Mouse (Mus musculus) thymus, adult 2 months (tissue): ENCODE data around the gene Rbfox2. TPM values are rescaled to one million over a fixed set of nuclear protein-coding genes. Genes with fewer than 3 reads are reported as not detected.

Experiments
- DNase-seq: peaks from one replicate; pipeline ENCODE4 v3.0.0; 2021
- H3K27ac ChIP-seq: fragments of 200-500 bp; 2 replicates; pipeline ENCODE4 v1.5.1; 2012; ENCODE audit warnings: low read length, control low read depth; ENCODE audit not compliant: control insufficient read depth, insufficient read depth
- H3K27me3 ChIP-seq: fragments of 200-500 bp; 2 replicates; pipeline ENCODE4 v1.6.1; 2012; ENCODE audit warnings: mild to moderate bottlenecking, low read length, moderate library complexity, mixed read lengths; ENCODE audit not compliant: control insufficient read depth, insufficient read depth
- H3K36me3 ChIP-seq: fragments of 200-500 bp; 2 replicates; pipeline ENCODE4 v1.6.1; 2012; ENCODE audit warnings: mild to moderate bottlenecking, low read length, moderate library complexity; ENCODE audit not compliant: control insufficient read depth, insufficient read depth
- H3K4me1 ChIP-seq: fragments of 200-500 bp; replicated peaks from 2 replicates; pipeline ENCODE4 v1.6.1; 2012; ENCODE audit warnings: low read length; ENCODE audit not compliant: control insufficient read depth, insufficient read depth
- H3K4me3 ChIP-seq: fragments of 200-500 bp; 2 replicates; pipeline ENCODE4 v1.5.1; 2012; ENCODE audit warnings: mild to moderate bottlenecking, low read length, control low read depth, moderate library complexity; ENCODE audit not compliant: control insufficient read depth, insufficient read depth
- CTCF ChIP-seq: fragments of 200-500 bp; IDR thresholded peaks from 2 replicates; pipeline ENCODE4 v1.5.1; 2012; ENCODE audit warnings: mild to moderate bottlenecking, control low read depth, low read length, moderate library complexity, borderline replicate concordance; ENCODE audit not compliant: control insufficient read depth, poor library complexity, insufficient read depth; ENCODE audit errors: extremely low read depth
- POLR2A ChIP-seq: fragments of 200-500 bp; IDR thresholded peaks from 2 replicates; pipeline ENCODE4 v1.6.1; 2012; ENCODE audit warnings: mild to moderate bottlenecking, low read length, control low read depth, moderate library complexity; ENCODE audit not compliant: control insufficient read depth, poor library complexity, insufficient read depth; ENCODE audit errors: extremely low read depth
- WGBS: fragments of 180-500 bp; shearing (Covaris S2); methylation state at CpG from one replicate; pipeline ENCODE4 v1.1.7; 2018; 5-methylcytosine and 5-hydroxymethylcytosine counted together
- polyA plus RNA-seq: library from polyadenylated mRNA; depleted of rRNA; stranded (reverse); fragments of >200 nt; gene quantifications from 2 replicates; pipeline ENCODE4 v1.2.3, GENCODE M21; 2012

The Rbfox2 gene
- polyA plus RNA-seq, 1 experiment, result 20.5 TPM

DNA sequence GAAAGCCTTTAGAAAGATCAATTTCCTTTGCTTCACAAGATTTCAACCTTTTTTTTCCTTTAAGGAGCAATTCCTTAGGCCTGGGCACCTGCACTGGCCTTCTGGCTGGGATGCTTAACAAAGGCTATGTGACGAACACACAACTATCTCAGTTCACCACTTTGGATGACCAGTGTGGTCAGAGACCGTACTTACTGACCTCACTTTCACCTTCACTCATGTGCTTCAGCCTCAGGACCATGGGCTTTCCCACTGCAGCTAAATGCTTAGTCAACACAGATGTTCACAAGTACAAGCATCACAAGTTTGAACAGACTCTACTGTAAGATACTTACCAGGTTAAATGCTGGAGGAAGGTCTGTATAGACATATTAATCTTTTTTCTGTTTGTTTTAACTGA, 194.4 kb downstream of the Rbfox2 start:
- Histone ChIP-seq H3K27me3 (no peaks in the 10 kb centered on the region), H3K4me1 (no peaks in the 10 kb centered on the region), H3K36me3 (no peaks in the 10 kb centered on the region), H3K4me3 (no peak overlapping the region), H3K27ac (no peak overlapping the region)
- 99% methylated on average over 2 of the region's 2 CpGs for WGBS
- TF ChIP-seq POLR2A, result no peak
- no peak for TF ChIP-seq CTCF
- DNase-seq, result no peak

DNA sequence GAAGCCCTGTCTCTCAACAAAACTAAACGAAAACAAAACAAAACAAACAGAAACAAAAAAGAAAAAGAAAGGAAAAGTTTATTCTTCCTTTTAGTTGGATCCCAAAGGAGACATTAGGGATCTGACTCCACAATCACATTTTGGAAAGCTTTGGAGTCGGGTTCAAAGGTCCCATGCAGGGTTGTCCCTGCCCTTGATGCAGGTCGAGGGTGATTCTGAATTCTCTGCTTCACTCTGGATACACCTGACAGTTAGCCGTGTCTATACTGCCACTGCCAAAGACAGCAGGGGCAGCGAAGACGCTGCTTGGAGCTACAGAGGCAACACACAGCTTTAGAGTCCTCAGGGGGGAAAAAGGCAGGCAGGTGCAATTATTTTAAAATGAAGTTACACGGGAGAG, 194.9 kb downstream of the Rbfox2 start:
- H3K27ac ChIP-seq, result no peak overlapping the region
- DNase-seq, result no peak
- no peak overlapping the region for H3K4me3 ChIP-seq
- TF ChIP-seq POLR2A, result no peak
- no peak for TF ChIP-seq CTCF
- no peaks in the 10 kb centered on the region for H3K36me3 ChIP-seq
- WGBS, result 92% methylated on average over 7 of the region's 7 CpGs
- H3K4me1 ChIP-seq, result no peaks in the 10 kb centered on the region
- H3K27me3 ChIP-seq, result no peaks in the 10 kb centered on the region

DNA sequence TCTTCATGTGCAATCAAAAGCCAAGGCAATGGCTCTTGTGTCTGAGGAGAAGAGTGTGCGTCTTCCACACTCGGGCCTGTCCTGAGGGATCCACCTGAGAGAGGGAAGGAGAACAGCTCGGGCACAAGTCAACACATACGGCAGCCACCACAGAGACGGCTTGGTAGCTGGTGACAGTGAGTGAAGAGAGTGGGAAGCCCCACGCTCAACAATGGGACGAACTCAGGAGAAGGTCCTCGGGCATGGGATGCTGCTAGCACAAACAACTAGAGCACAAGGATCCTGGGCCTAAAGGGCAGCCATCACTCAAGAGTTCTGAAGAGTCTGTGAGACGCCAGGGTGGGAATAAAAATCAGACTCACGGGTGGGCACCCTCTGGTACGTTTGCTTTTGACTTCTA, 196.4 kb downstream of the Rbfox2 start:
- WGBS, result 94% methylated on average over 11 of the region's 11 CpGs
- H3K4me1 ChIP-seq, result no peaks in the 10 kb centered on the region
- H3K4me3 ChIP-seq, result no peak overlapping the region
- no peaks in the 10 kb centered on the region for H3K36me3 ChIP-seq
- no peak for TF ChIP-seq POLR2A
- no peak for TF ChIP-seq CTCF
- no peak for DNase-seq
- no peak overlapping the region for H3K27ac ChIP-seq
- H3K27me3 ChIP-seq, result no peaks in the 10 kb centered on the region

DNA sequence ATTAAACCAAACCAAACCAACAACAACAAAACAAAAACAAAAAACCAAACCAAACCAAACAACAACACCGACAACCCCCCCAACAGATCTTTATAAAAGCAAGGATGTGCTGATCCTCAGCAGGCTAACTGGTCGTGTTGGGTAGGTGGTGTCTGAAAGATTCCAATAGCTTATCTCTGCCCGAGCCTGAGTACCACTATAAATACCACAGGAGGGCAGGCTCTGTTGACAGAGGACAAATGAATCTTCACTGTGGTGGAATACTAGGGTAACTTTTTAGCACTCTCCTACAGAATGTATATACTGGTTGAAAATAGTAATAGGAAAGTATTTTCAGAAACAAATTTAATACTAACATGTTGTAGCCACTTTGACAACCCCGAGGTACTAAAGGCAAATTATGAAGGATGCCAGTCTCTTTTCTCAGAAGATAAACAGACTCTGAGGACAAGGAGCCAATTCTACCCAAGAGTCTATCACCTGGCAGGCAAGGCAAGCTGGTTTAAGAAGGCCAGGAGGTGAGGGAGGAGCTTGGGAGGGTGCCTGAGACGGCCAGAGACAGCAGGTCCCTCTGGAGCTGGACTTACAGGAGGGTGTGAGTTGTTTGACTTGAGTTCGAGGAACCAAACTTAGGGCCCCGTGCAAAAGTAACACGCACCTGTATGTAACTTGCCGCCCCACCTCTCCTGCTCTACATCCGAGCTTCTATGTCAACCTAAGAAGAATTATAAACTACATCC, 199.5 kb downstream of the Rbfox2 start:
- WGBS, result 92% methylated on average over 10 of the region's 10 CpGs
- no peak for TF ChIP-seq CTCF
- TF ChIP-seq POLR2A, result no peak

DNA sequence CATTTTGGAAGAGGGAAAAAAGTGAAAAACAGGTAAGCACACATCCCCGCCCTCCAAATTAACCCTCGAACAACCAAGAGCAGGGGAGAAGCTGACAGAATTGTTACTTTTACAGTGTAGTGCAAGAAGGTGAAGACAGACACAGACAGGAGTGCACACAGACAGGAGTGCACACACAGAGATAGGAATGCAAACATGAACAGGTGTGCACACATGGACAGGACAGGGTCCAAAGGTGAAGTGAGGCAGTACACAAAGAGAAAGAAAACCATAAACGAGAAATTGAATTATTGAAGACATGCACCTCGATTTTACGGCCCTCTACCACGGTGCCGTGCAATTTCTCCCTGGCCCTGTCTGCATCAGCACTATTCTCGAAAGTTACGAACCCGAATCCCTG, 201.5 kb downstream of the Rbfox2 start:
- H3K27me3 ChIP-seq, result no peaks in the 10 kb centered on the region
- WGBS, result 96% methylated on average over 10 of the region's 10 CpGs

More for the DNA sequence above, 199.5 kb downstream of the Rbfox2 start:
- no peak for DNase-seq
- Histone ChIP-seq H3K27me3 (no peaks in the 10 kb centered on the region), H3K4me3 (no peak overlapping the region), H3K36me3 (no peaks in the 10 kb centered on the region), H3K27ac (no peak overlapping the region), H3K4me1 (no peaks in the 10 kb centered on the region)

DNA sequence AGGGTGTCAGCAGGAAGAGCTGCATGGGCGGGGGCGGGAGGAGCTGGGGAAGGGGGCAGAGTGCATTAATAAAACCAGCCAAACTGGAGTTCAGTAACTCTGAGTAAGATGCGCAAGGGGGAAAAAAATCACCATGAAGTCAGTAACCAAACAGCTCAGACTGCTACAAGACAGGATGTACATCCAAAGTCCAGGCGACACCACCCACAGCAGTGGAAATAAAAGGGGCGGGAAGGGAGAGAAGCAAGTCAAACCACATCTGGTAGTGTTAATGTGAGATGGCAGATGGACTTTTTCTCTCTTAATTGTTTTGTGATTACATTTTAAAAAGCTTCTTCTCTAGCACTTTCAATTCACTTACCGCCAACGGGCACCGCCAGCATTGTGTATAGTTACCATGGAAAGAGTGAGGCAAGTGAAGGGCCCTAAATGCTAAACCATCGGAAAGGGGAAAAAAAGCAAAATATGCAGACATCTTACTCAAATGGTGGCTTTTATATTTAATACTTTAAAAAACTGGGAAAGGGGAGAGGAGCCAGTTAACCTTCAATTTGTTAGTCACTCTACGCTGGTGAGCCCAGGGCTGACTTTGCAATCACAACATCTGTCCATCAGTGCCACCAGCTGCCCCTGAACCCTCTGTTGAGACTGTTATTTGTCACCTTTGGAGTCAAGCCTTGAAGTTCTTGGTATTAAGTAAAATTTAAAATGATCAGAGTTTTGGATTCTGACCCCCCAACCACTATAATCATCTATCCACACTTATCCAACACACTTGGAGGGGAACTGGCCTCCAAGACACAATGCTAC, 202.2 kb downstream of the Rbfox2 start:
- DNase-seq, result no peak
- TF ChIP-seq CTCF, result no peak
- no peak for TF ChIP-seq POLR2A
- H3K4me3 ChIP-seq, result no peak overlapping the region
- no peaks in the 10 kb centered on the region for H3K36me3 ChIP-seq
- WGBS, result 94% methylated on average over 10 of the region's 10 CpGs
- no peaks in the 10 kb centered on the region for H3K27me3 ChIP-seq
- no peaks in the 10 kb centered on the region for H3K4me1 ChIP-seq
- H3K27ac ChIP-seq, result no peak overlapping the region

More for the DNA sequence above, 201.5 kb downstream of the Rbfox2 start:
- Histone ChIP-seq H3K36me3 (no peaks in the 10 kb centered on the region), H3K4me1 (no peaks in the 10 kb centered on the region), H3K4me3 (no peak overlapping the region), H3K27ac (no peak overlapping the region)
- DNase-seq, result no peak
- TF ChIP-seq POLR2A, result no peak
- no peak for TF ChIP-seq CTCF
